Mouse (Mus musculus) adipocyte (in vitro differentiated cells): ENCODE data around the gene Kalrn.

Experiments
- DNase-seq: peaks from one replicate; pipeline ENCODE4 v3.0.0-alpha.2; 2016; ENCODE audit warnings: low spot score

Kalrn gene

DNA sequence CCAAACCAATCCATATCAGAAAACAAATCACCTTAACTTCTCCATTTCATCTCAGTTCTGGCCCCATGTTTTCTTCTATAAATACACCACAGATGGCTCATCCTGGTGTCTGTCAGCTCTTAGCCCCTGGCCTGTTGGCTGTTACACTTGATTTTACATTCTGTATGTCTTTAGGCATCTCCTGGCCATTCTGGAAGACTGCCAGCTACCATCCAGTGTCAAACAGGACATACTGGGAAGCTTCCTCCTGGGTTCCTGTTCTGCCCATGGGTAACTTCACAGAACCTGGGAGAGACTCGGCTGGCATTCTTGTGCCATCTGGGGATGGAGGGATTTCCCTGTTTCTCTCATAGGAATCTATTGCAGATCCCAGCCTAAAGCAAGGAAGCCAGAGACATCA is 261.8 kb downstream of the Kalrn start:
- no peak for DNase-seq

DNA sequence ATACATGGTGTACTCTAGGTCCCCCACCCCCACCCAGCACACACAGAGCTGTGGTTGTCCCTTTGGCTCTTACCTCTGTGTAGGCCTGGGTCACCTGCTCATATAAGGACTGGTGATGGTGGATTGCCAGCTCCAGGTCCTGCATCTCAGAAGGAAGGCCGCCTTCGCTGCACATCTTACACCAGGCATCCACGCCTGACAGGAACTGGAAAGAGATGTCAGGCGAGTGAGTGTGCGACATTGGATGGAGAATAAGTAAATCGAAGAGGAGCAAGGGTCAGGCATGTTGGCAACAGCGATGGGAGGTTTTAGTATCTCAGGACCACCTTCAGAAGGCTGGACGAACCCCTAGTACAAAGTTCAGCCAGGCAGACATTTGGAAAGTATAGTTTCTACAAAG is 263.0 kb downstream of the Kalrn start:
- no peak for DNase-seq

DNA sequence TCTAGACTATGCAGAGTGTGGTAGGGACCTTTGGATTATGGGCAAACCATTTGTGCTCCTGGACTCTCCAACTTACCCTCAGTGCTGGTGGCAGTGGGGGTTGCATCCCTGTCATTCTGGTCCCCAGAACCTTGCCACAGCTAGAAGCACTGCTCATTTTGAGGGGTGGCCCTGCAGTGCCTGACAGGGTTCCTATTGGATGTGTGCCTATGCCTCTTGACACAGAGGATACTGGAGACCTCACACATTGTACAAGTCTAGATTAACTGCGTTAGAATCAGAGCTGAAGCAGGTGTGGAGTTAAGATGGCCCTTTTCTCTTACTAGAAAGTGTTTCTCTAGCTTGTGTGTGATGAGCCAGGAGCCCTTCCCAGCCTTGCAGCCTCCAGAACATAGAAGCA is 265.0 kb downstream of the Kalrn start:
- no peak for DNase-seq

DNA sequence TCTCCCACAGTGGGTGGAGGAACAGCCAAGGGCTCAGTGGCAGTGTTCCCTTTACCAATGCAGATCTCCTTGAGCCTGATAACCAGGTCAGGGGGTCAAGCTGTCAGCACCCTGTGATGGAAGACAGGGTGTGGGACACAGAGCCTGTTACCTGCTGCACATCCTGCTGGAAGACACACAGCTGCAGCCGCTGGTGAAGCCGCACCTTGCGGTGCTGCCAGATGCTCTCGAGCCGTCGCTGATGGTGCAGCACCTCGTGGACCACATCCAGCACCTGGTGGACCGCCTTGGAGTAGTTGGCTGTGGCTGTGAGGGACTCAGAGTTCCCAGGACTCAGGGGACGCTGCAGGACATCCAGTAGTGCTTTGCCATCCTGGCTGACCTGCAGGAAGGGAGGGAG is 265.9 kb downstream of the Kalrn start:
- no peak for DNase-seq

DNA sequence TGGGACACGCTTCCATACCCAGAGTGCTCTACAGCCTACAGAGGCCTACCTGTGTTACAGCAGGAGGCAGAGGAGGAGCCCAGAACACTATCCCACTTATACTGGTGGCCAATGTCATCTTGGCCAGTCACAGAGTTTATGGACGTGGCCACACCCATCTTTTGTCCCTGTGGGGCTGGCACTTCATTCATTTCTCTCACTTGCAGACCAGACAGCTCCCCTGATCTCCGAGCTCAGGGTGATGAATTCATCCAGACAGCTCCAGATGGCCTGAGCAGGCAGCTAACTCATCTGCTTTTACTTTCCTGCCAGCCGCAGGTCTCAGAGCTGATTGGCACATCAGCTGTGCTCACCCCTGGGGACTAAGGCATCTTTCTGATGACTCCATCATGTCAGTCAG is 267.7 kb downstream of the Kalrn start:
- no peak for DNase-seq

DNA sequence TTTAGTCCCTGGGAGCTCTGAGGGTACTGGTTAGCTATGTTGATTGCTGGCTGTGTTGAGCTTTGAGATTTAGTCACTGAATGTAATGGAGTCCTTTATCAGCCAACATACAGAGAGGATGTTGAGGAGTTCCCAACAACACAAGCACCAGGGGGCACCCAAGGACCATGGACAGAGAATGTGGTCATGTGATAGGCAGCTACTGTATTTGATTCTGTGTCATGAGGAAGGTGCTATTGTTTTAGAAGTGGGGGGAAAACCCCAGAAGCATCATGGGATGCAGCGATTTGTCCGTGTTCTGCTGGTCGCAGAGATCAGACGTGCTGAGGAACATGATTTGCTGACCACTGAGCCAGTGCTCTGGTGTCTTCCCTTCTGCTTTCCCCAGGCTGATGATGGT is 269.5 kb downstream of the Kalrn start:
- peak; percentile 39 for DNase-seq

DNA sequence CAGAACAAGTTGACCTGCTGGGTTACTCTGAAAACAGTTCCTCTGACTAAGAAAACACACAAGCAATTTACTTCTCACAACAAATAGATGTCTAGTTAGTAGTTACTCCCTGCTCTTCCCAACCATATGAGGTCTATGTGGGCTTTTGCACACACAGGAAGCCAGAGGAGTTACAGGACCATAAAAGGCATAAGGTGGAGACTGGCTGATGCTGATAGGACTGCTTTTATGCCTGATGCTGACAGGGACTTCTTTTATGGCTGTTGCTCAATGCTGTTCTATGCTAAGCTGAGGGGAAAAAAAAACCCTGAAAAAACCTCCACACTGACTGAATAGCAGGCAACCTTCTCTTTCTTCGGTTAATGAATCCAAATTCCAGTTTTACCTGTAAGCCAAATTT is 270.8 kb downstream of the Kalrn start:
- DNase-seq, result no peak

DNA sequence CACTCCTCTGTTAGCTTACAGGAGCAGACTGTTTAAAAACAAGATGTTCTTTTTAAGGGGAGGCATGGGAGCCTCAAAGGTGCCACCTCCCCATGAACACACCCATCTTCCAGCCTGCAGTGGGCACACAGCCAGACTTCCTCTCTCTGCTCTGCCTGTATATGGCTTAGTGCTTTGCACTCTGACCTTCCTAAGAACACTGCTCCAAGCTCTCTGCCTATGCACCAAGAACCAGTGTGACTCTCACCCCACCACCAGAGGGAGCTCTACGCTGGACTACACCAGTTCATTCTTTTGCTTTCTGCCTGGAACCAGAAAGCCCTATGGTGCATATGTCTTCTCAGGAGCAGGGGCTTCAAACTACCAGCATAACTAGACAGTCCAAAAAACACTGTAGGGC is 271.3 kb downstream of the Kalrn start:
- peak; percentile 44 for DNase-seq

DNA sequence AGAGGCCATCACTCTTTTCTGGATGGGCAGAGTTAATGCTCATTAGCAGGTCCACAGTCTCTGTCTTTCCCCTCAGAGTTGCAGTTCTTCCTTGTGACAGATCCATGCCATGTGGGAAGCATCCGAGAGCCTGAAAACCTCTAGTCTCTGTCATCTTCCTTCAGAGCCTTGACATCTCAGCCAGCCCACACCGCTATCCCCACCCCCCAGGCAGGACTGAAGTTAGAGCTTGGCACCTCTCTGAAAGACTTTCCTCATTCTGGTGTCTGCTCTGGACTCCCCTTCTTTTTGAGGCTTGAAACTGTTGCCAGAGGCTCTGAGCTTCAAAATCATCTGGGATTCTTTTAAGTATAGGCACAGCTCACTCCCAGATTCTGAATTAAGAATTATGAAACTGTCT is 274.1 kb downstream of the Kalrn start:
- DNase-seq, result no peak

DNA sequence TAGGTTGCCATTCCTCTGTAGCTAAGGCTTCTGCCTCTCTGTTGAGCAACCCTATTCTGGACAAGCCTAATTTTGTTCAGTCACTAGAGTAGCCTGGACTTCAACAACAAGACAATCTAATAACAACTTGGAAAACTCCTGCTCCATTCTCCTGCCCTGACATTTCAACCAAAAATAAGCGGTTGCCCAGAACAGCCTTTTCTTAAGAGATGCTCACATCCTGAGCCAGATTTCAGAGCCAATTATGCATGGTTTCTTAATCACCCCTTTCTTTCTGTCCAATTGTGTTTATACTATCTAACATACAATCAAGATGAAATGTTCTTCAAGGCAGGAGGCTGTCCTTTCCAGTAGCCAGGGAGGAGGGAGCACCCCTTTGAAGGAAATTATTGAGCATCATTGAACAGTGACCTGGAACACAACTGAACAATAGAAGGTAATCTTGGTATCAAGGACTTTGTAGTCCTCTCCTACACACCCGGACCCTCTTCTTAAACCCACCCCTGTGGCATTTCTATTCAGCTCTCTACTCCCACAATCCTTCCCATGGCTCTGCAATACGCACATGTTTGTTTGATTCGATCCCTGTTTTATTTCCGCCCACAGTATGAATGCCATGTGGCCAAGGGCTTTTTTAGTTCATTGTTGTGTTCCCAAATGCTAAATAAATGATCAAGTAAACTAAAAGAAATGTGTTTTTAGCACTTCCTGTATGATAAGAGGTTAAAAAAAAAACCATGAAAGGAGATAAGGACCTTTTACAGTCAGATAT is 275.2 kb downstream of the Kalrn start:
- DNase-seq, result no peak

DNA sequence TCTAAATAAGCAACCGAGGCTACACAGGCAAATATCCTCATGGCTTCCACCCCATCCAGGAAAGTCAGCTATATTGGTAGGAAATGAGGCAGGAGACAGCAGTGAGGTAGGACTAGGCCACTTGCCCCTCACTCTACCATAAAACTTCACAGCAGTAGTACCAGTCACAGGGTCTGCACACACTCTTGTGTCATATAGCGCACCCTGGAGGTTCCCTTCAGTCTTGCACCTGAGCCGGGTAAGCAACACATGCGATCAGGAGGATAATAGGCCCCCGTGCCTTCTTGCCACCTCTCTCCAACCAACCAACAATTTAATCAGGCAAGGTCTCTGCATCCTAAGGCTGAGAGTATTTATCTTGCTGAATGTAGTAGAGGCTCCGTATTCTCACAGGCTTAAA is 278.8 kb downstream of the Kalrn start:
- DNase-seq, result no peak

DNA sequence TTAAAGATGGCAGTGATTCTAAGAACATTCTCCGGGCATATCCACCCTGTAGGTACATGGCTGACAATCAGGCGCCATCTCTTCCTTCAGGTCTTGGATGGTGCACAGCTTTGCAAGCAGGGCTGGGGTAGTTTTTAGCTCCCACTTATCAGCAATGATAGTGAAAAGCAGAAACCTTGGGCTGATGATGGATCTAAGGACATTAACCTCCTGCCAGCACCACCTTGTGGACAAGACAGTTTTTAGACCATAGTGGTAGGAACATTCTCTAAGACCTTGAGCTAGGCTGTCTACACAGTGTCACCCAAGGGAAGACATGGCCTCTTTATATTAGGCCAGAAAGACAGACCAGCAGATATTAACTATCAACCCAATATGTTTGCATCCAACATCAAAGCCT is 279.7 kb downstream of the Kalrn start:
- DNase-seq, result peak; percentile 16

DNA sequence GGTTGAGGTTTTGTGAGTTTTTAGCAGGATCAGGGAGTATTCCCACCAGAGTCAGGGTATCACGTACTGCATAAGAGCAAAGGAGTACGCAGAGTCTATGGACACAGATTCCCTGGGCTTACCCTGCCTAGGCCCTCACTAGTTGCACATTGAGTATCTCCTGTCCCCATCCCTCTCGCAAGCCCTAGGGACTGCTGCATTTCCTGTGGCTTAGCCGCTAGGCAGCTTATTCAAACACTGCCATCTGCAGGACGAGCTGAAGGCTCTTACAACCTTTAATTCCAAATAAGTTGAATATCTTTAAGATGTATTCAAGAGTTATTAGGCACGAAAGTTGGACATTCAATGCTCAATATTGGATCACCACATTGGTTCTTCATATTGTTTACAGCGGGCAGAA is 283.7 kb downstream of the Kalrn start:
- peak; percentile 46 for DNase-seq

DNA sequence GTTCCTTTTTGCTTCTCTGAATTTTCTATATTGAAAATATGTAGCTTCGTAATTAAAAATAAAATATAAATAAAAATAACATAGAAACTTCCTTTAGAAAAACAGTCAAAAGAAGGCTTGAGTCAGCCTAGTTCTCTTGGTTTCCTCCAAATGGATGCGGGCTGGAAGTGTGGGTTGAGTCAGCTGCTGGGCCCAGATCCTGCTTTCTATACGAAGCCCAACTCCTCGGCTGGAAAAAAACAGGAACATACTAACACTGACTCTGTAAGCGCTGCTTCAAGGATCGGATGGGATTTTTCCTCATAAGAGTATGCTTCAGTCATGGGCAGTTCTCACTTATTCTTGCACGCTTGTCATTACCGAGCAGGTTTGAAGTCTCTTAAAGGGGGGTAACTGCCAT is 291.3 kb downstream of the Kalrn start:
- DNase-seq, result no peak

DNA sequence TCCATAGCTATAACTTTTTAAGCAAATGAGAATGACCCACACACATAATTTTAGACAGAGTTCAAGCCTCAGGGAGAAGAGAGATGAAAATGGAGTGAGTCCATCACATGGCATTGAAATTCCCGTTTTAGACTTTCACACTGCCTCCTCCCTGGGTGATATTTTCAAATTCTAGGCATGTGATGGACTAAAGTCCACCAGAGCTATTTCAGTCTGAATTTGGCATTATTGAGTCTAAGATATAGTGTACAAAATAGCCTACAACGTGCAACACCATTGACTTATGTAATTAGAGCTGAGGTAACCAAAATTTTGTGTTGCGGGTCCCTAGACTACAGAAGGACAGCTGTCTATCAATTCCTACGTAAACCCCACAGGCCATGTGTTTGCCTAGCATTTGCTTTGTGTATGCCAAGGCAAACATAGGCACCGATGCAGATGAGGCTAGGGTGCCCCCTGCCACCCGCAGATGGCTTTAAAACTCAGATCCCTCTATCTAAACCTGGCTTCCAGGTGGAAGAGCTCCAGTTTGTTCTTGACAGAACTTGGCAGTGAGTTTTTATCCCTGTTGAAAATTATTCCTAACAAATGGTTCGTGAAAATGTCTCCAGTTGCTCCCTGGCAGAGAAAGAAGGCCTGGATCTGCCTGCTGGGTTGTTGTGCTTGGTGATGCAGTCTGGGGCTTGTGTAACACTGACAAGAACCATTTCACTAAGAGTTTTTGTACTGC is 293.5 kb downstream of the Kalrn start:
- no peak for DNase-seq

DNA sequence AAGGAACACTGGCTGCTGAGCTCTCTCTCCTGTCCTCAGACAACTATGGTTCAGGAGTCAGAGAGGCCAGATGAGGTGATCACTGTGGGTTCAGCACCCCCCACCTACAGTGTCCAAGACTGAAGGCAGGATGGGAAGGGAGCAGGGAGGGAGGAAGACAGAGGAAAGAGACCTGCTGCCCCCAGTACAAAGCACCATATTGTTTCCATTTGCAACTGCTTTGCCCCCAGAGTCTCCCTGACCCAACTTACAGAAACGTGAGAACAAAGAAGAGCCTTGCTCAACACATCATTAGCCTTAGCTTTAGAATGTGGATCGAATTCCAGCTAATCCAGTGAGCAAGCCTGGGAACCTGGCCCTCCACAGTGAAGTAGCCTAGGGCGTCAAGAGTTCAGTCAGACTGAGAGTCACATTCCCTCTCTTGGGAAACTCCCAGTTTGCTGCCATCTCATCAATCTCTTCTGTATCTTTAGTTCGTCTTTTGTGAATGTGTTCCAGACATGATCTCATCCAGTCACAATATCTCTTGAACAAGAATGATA is 295.0 kb downstream of the Kalrn start:
- no peak for DNase-seq

DNA sequence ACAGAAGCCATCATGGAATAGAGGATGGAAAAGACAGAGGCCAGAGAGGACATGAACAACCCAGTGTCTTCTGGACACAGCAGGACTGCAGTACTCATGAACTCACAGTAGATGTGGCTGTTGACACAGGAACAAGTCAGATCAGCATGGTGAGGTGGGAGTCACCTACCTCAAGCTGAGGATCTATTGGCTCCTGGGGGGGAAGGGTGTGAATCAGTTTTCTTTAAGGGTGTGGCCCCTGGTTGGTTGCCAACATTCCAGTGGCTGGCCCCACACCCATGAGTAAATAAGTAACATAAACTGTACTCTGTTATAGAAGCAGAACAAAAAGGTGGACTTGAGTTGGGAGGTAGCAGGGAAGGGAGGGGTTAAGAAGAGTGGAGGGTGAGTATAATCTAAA is 298.7 kb downstream of the Kalrn start:
- DNase-seq, result no peak

DNA sequence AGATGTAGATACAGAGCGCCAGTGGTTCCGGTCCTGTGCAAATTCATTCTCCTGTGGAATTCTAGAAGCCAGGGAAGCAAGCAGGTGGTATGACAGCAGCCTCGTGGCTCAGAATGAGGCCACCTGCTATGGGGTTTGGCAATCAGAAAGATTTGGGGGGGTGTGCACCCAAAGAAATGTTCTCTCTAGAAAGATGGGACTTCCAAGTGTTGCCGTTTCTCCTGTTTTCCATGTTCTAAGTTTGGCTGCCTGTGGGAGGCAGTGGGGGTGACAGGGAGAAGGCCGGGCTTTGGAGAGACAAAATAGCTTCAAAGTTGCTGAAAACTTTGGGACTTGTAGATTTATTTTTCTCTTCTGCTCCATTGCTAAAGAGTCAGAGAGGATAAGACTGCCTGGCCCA is 301.9 kb downstream of the Kalrn start:
- DNase-seq, result no peak

DNA sequence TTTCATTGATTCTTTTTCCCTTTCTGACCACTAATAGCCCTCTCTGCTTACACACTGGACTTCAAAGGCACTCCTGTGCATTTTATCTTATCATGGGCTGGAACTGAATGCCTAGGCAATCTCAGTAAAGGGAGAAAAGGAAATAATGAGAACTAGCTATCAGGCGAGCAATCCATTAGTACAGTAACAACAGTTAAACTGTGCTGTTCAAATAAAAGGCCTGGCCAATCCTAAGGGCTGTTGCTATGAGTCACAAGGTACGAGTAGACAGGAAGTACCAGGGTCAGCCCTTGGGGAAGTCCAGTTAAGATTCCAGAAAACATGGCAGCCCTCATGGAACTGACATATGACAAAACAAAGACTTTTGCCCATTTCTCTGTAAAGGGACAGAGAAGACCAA is 302.7 kb downstream of the Kalrn start:
- DNase-seq, result no peak

DNA sequence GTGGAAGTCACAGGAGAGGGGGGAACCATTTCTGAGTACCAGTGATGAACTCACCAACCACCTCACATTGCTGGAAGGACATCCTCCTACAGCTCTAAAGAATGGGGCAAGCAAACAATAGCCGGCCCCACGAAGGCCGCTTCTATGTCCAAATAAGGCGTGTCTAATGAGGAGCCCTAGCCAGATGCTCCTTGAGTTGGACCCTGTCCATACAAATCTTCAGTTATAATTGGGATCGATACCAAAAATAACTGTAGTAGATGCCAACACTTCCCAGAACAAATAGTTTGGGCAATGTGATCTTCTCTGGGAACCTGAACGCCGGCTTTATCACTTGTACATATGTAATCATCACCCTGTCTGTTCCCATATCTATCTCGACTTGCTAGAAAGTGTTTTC is 303.7 kb downstream of the Kalrn start:
- peak; percentile 25 for DNase-seq

DNA sequence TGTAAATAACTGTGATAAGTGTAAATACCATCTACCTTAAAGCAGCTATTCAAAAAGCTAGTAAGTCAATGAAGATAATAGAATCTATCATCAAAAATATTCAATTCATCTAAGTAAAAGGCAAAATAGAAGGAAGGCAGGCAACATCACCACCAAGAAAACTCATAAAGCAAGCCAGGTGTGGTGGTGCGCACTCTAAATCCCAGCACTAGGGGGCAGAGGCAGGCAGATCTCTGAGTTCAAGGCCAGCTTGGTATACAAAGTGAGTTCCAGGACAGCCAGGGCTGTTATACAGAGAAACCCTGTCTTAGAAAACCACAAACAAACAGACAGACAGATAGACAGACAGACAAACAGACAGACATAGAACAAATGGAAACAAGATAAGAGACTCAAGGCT is 305.6 kb downstream of the Kalrn start:
- DNase-seq, result no peak

DNA sequence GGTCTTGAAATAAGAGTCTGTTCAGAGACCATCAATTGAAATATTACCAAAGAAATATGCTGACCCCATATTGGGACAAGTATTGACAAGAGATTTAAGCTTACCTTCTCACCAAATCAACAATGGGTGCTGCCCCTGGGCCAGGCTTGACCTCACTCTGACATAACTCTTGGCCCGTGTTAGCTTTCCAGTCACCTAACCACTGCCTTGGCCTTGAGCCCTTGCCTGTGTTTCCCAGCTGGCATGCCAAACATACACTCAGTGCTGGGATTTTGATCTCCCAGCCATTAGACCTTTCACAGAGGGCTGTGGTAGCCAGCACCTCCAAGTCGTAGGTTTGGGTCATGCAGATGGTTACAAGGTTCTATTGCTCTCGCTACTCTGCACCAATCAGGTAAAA is 308.7 kb downstream of the Kalrn start:
- DNase-seq, result peak; percentile 57

DNA sequence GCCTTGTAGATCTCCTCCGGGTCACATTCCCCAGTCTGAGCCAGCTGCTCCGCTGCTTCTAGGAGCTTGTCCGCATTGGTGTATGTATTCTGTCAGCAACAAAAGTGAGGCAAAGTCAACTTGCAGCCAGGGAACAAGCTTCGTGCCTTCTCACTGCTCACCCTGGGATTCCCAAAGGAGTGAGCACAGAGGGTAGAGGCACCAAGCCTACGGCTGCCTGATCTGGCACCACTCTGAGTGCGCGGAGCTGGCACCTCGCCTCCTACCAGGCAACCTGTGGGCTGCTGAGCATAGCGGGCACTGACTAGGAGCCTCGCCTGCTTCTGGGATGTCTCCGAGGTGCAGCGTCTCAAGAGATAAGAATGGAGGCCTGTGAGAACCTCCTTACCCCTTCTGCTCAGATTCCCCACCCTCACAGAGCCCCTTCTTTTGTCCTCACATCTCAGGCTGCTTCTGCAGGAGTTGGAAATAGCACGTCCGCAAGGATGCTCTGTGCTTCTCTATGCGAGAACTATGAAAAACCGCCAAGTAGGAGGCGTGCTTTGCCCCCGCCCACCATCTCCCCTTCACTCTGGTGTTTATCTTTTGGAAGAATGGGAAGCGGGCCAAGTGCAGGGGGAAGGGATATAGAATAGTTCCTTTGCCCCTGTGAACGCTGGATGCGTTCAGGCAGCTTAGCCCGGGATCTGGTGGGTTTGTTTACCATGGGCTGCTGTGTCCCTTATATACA is 310.4 kb downstream of the Kalrn start:
- no peak for DNase-seq
